Mouse (Mus musculus): ENCODE results near the gene Slc30a7. TPM values are rescaled to one million over a fixed set of nuclear protein-coding genes. Genes with fewer than 3 reads are reported as not detected.

The Slc30a7 gene
- polyA plus RNA-seq, 1 experiment from 2014 or later = 35.6 TPM

GRCm38 (mm10) chr3:115892341-115892740 lies 114.9 kb downstream of the Slc30a7 start:
- Histone ChIP-seq H3K4me3 (replicated peaks) (no peak overlapping the region), H3K9ac (no peak overlapping the region), H3K4me1 (replicated peaks) (no peaks in the 10 kb centered on the region), H3K36me3 (no peaks in the 10 kb centered on the region), H3K27ac (no peak overlapping the region), H3K4me2 (replicated peaks) (no peak overlapping the region), H3K27me3 (replicated peaks) (no peaks in the 10 kb centered on the region), H3K9me3 (no peaks in the 10 kb centered on the region)
- 83% methylated on average over 4 of the region's 4 CpGs for WGBS
- ATAC-seq = no peak

Other genes starting within 250 kb of the Slc30a7 start
- 30.2 and 30.5 TPM in 2 replicates for gene Dph5, start 119.6 kb downstream of the Slc30a7 start, polyA plus RNA-seq (2015; fragmentation: Nextera tagmentation; extraction: Ambion mirVana)
- 15.9 and 17.6 TPM in 2 replicates for gene Extl2, start 56 bp upstream of the Slc30a7 start, polyA plus RNA-seq (2015; fragmentation: Nextera tagmentation; extraction: Ambion mirVana)
- gene Vcam1, start 122.3 kb upstream of the Slc30a7 start, polyA plus RNA-seq (2015; fragmentation: Nextera tagmentation; extraction: Ambion mirVana) = 17.0 and 18.9 TPM in 2 replicates
- gene Gpr88, start 246.1 kb upstream of the Slc30a7 start, polyA plus RNA-seq (2015; fragmentation: Nextera tagmentation; extraction: Ambion mirVana) = 1.4 and 1.5 TPM in 2 replicates

All from intestine, embryonic 15.5 days (tissue).